Mouse (Mus musculus) liver, embryonic 13.5 days (tissue): ENCODE measurements around the gene Endou. TPM values are rescaled to one million over a fixed set of nuclear protein-coding genes. Genes with fewer than 3 reads are reported as not detected.

Experiments
- ATAC-seq: fragments of 200-750 bp; cut with Nextera tagmentation; 2 replicates; pipeline ENCODE4 v1.8.0; 2017; ENCODE audit warnings: low read depth, mild to moderate bottlenecking, moderate number of reproducible peaks, moderate library complexity
- DNase-seq: peaks from one replicate; pipeline ENCODE4 v3.0.0; 2022
- H3K27ac ChIP-seq: fragments of 300-500 bp; sonication (generic); 2 replicates; pipeline ENCODE4 v1.5.1; 2015; ENCODE audit warnings: moderate library complexity, mild to moderate bottlenecking, inconsistent platforms
- H3K27me3 ChIP-seq: fragments of 300-500 bp; sonication (generic); 2 replicates; pipeline ENCODE4 v1.6.1; 2015; ENCODE audit warnings: mild to moderate bottlenecking, inconsistent platforms
- H3K36me3 ChIP-seq: fragments of 300-500 bp; sonication (generic); 2 replicates; pipeline ENCODE4 v1.6.1; 2015; ENCODE audit warnings: mild to moderate bottlenecking, inconsistent platforms
- H3K4me1 ChIP-seq: fragments of 300-500 bp; sonication (generic); replicated peaks from 2 replicates; pipeline ENCODE4 v1.6.1; 2015; ENCODE audit warnings: inconsistent platforms
- H3K4me2 ChIP-seq: fragments of 300-500 bp; sonication (generic); 2 replicates; pipeline ENCODE4 v1.6.1; 2015; ENCODE audit warnings: inconsistent platforms, mild to moderate bottlenecking, moderate library complexity
- H3K4me3 ChIP-seq: fragments of 300-500 bp; sonication (generic); replicated peaks from 2 replicates; pipeline ENCODE4 v1.5.1; 2015; ENCODE audit warnings: mild to moderate bottlenecking, inconsistent platforms
- H3K9ac ChIP-seq: fragments of 300-500 bp; sonication (generic); 2 replicates; pipeline ENCODE4 v1.6.1; 2015; ENCODE audit warnings: mild to moderate bottlenecking, inconsistent platforms
- H3K9me3 ChIP-seq: fragments of 300-500 bp; sonication (generic); replicated peaks from 2 replicates; pipeline ENCODE4 v1.6.1; 2016; ENCODE audit warnings: inconsistent platforms
- WGBS: fragments of 180-500 bp; shearing (Covaris S2); methylation state at CpG from one replicate; pipeline ENCODE4 v1.1.7; 2015; ENCODE audit not compliant: insufficient replicate concordance; 5-methylcytosine and 5-hydroxymethylcytosine counted together
- polyA plus RNA-seq: library from polyadenylated mRNA; unstranded; fragments of >200 nt; fragmentation: Nextera tagmentation; extraction: Ambion mirVana; gene quantifications from 2 replicates; pipeline ENCODE4 v1.2.1, GENCODE M21; 2015

Endou gene
- polyA plus RNA-seq, 1 experiment from 2014 or later, result not detected

- Histone ChIP-seq H3K4me3 (no peak overlapping the region), H3K27me3 (peaks cover 7% of the 10 kb centered on the region; the same call in 1 of the 2 replicates), H3K4me1 (no peaks in the 10 kb centered on the region), H3K9me3 (no peaks in the 10 kb centered on the region; the same call in 1 of the 2 replicates), H3K4me2 (no peak overlapping the region), H3K27ac (no peak overlapping the region), H3K9ac (no peak overlapping the region), H3K36me3 (no peaks in the 10 kb centered on the region)
- WGBS, result 25% methylated on average over 12 of the region's 12 CpGs
- no peak for ATAC-seq
- no peak for DNase-seq
Observed at GRCm38 (mm10) chr15:97717861-97718534, 13.1 kb downstream of the Endou start.

GRCm38 (mm10) chr15:97716782-97717181, 14.4 kb downstream of the Endou start:
- no peaks in the 10 kb centered on the region; the same call in 1 of the 2 replicates for H3K4me1 ChIP-seq
- no peaks in the 10 kb centered on the region for H3K36me3 ChIP-seq
- no peak overlapping the region for H3K27ac ChIP-seq
- DNase-seq (no peak), ATAC-seq (no peak)
- H3K4me2 ChIP-seq, result no peak overlapping the region
- H3K4me3 ChIP-seq, result no peak overlapping the region
- 55% methylated on average over 11 of the region's 11 CpGs for WGBS
- no peaks in the 10 kb centered on the region; the same call in 1 of the 2 replicates for H3K9me3 ChIP-seq
- peaks cover 12% of the 10 kb centered on the region for H3K27me3 ChIP-seq
- no peak overlapping the region for H3K9ac ChIP-seq

GRCm38 (mm10) chr15:97715734-97716133, 15.4 kb downstream of the Endou start:
- Histone ChIP-seq H3K36me3 (no peaks in the 10 kb centered on the region), H3K27ac (no peak overlapping the region), H3K9me3 (no peaks in the 10 kb centered on the region; the same call in 1 of the 2 replicates), H3K9ac (no peak overlapping the region), H3K4me1 (no peaks in the 10 kb centered on the region; the same call in 1 of the 2 replicates), H3K4me3 (no peak overlapping the region), H3K4me2 (no peak overlapping the region), H3K27me3 (peaks cover 12% of the 10 kb centered on the region)
- ATAC-seq (no peak), DNase-seq (no peak)
- WGBS, result 68% methylated on average over 1 of the region's 1 CpGs

- ATAC-seq (no peak), DNase-seq (no peak)
- Histone ChIP-seq H3K9me3 (no peaks in the 10 kb centered on the region; the same call in 1 of the 2 replicates), H3K4me1 (no peaks in the 10 kb centered on the region; the same call in 1 of the 2 replicates), H3K27me3 (peaks cover 12% of the 10 kb centered on the region), H3K36me3 (no peaks in the 10 kb centered on the region), H3K4me2 (no peak overlapping the region), H3K9ac (no peak overlapping the region), H3K4me3 (no peak overlapping the region), H3K27ac (no peak overlapping the region)
- WGBS, result 80% methylated on average over 8 of the region's 8 CpGs
Observed at GRCm38 (mm10) chr15:97715083-97715482, 16.1 kb downstream of the Endou start.

GRCm38 (mm10) chr15:97712546-97712945, 18.6 kb downstream of the Endou start:
- DNase-seq (no peak), ATAC-seq (no peak)
- no peak overlapping the region for H3K27ac ChIP-seq
- no peaks in the 10 kb centered on the region; the same call in 1 of the 2 replicates for H3K9me3 ChIP-seq
- no peaks in the 10 kb centered on the region; the same call in 1 of the 2 replicates for H3K4me1 ChIP-seq
- no peak overlapping the region for H3K4me3 ChIP-seq
- no peak overlapping the region for H3K9ac ChIP-seq
- H3K36me3 ChIP-seq, result no peaks in the 10 kb centered on the region
- no peak overlapping the region for H3K4me2 ChIP-seq
- H3K27me3 ChIP-seq, result peaks cover 4% of the 10 kb centered on the region; the same call in 1 of the 2 replicates
- 53% methylated on average over 6 of the region's 6 CpGs for WGBS

GRCm38 (mm10) chr15:97710906-97711305, 20.2 kb downstream of the Endou start:
- Histone ChIP-seq H3K27ac (no peak overlapping the region), H3K9me3 (no peaks in the 10 kb centered on the region; the same call in 1 of the 2 replicates), H3K9ac (no peak overlapping the region), H3K4me3 (no peak overlapping the region), H3K36me3 (no peaks in the 10 kb centered on the region), H3K4me1 (peaks cover 6% of the 10 kb centered on the region), H3K27me3 (peaks cover 4% of the 10 kb centered on the region; the same call in 1 of the 2 replicates), H3K4me2 (no peak overlapping the region)
- 63% methylated on average over 6 of the region's 6 CpGs for WGBS
- ATAC-seq, result no peak
- no peak for DNase-seq

- H3K4me2 ChIP-seq, result peak within 1 kb of the TSS; percentile 89
- peaks cover 25% of the 10 kb centered on the region for H3K36me3 ChIP-seq
- ATAC-seq (peak; percentile 96), DNase-seq (peak; percentile 75)
- H3K9me3 ChIP-seq, result no peaks in the 10 kb centered on the region
- peak within 1 kb of the TSS; percentile 86 for H3K9ac ChIP-seq
- peaks cover 23% of the 10 kb centered on the region for H3K4me1 ChIP-seq
- no peaks in the 10 kb centered on the region for H3K27me3 ChIP-seq
- peak within 1 kb of the TSS; percentile 92 for H3K4me3 ChIP-seq
- 0 out of 2 replicates have a peak within 1 kb of the TSS, but pooled peaks have one; percentile 23 for H3K27ac ChIP-seq
- WGBS, result under 1% methylated on average over 70 of the region's 71 CpGs
Observed at GRCm38 (mm10) chr15:97705211-97706050, 25.7 kb downstream of the Endou start, which contains the start of gene Rpap3. TSS of gene Rpap3 (minus strand) at chr15:97705825.

- ATAC-seq (no peak), DNase-seq (no peak)
- Histone ChIP-seq H3K4me1 (no peaks in the 10 kb centered on the region), H3K9ac (no peak overlapping the region), H3K4me2 (no peak overlapping the region), H3K36me3 (peaks cover 89% of the 10 kb centered on the region), H3K9me3 (no peaks in the 10 kb centered on the region), H3K4me3 (no peak overlapping the region), H3K27me3 (no peaks in the 10 kb centered on the region), H3K27ac (no peak overlapping the region)
- 82% methylated on average over 10 of the region's 10 CpGs for WGBS
Observed at GRCm38 (mm10) chr15:97696616-97697015, 34.5 kb downstream of the Endou start.

GRCm38 (mm10) chr15:97693411-97693810, 37.7 kb downstream of the Endou start:
- Histone ChIP-seq H3K9me3 (no peaks in the 10 kb centered on the region), H3K4me2 (no peak overlapping the region), H3K36me3 (peaks cover 80% of the 10 kb centered on the region), H3K9ac (no peak overlapping the region), H3K4me1 (no peaks in the 10 kb centered on the region), H3K27ac (no peak overlapping the region), H3K27me3 (no peaks in the 10 kb centered on the region), H3K4me3 (no peak overlapping the region)
- 78% methylated on average over 5 of the region's 5 CpGs for WGBS
- ATAC-seq (no peak), DNase-seq (no peak)

GRCm38 (mm10) chr15:97684118-97684517, 47.0 kb downstream of the Endou start:
- peak; percentile 29 for DNase-seq
- Histone ChIP-seq H3K4me2 (no peak overlapping the region), H3K9me3 (no peaks in the 10 kb centered on the region), H3K9ac (no peak overlapping the region), H3K27ac (no peak overlapping the region), H3K4me3 (no peak overlapping the region), H3K27me3 (no peaks in the 10 kb centered on the region), H3K4me1 (peaks cover 18% of the 10 kb centered on the region), H3K36me3 (peaks cover 88% of the 10 kb centered on the region)
- ATAC-seq, result peak; percentile 49; the same call in 1 of the 2 replicates
- WGBS, result 63% methylated on average over 9 of the region's 9 CpGs

- Histone ChIP-seq H3K9ac (no peak overlapping the region), H3K27me3 (no peaks in the 10 kb centered on the region), H3K4me3 (no peak overlapping the region), H3K4me1 (peaks cover 18% of the 10 kb centered on the region), H3K36me3 (peaks cover 87% of the 10 kb centered on the region), H3K9me3 (no peaks in the 10 kb centered on the region), H3K27ac (no peak overlapping the region), H3K4me2 (0 out of 2 replicates have a peak overlapping the region, but pooled peaks have one; percentile 14)
- ATAC-seq (peak; percentile 41), DNase-seq (no peak)
- 84% methylated on average over 8 of the region's 8 CpGs for WGBS
Observed at GRCm38 (mm10) chr15:97682053-97682452, 49.1 kb downstream of the Endou start.
